Mouse (Mus musculus) megakaryocyte, embryonic 14.5 days (primary cell): ENCODE measurements around the gene Rara.

Experiments
- FLI1 ChIP-seq: IDR thresholded peaks from 2 replicates; pipeline ENCODE4 v1.6.1; 2012; ENCODE audit warnings: low read length, inconsistent platforms, mixed read lengths
- GATA1 ChIP-seq: IDR thresholded peaks from 3 replicates; pipeline ENCODE4 v1.6.1; 2012; ENCODE audit warnings: mixed read lengths, low read length, inconsistent platforms, borderline replicate concordance

- TF ChIP-seq GATA1 (no peak), FLI1 (no peak)
Measured at GRCm38 (mm10) chr11:99022384-99022933, 94.8 kb downstream of the Rara start.
